Mouse (Mus musculus) leukemia stem cell, adult 10-12 weeks (primary cell): ENCODE measurements around the gene Obscn. TPM values are rescaled to one million over a fixed set of nuclear protein-coding genes. Genes with fewer than 3 reads are reported as not detected.

ENCODE experiments used
- polyA plus RNA-seq: library from polyadenylated mRNA; stranded (reverse); fragments of >175 nt; gene quantifications from 2 replicates; pipeline ENCODE4 v1.2.3, GENCODE M21; 2012; ENCODE audit warnings: low replicate concordance

Obscn gene
- 0.85 and 0.96 TPM in 2 replicates for polyA plus RNA-seq

GRCm38 (mm10) chr11:59135904-59136452 lies at the start of gene Obscn:
TSS of gene Obscn (minus strand) at chr11:59136402.

GRCm38 (mm10) chr11:59182864-59183331 lies 46.7 kb upstream of the Obscn start, which contains the start of gene Gjc2:
TSS of gene Gjc2 (minus strand) at chr11:59183213.

GRCm38 (mm10) chr11:59163255-59164236 lies 27.3 kb upstream of the Obscn start, which contains the start of gene Iba57:
TSS of gene Iba57 (minus strand) at chr11:59163739.

GRCm38 (mm10) chr11:58978027-58978705 lies 158.0 kb downstream of the Obscn start, which contains the start of gene Trim11:
TSS of gene Trim11 (plus strand) at chr11:58978093.

GRCm38 (mm10) chr11:58954420-58955142 lies 181.6 kb downstream of the Obscn start, which contains the start of the genes Hist3h2a and Trim17:
TSS of gene Hist3h2a (plus strand) at chr11:58954685.
TSS of gene Trim17 (plus strand) at chr11:58954685.

GRCm38 (mm10) chr11:58948542-58949479 lies 187.4 kb downstream of the Obscn start, which contains the start of gene Hist3h2ba:
TSS of gene Hist3h2ba (plus strand) at chr11:58948920.

Other genes with a start within 250 kb of the Obscn start
- gene Zfp39, start 232.2 kb downstream of the Obscn start, polyA plus RNA-seq = 0.25 and 0.43 TPM in 2 replicates
- gene Btnl10, start 218.5 kb downstream of the Obscn start, polyA plus RNA-seq = 52.1 and 76.9 TPM in 2 replicates
- 629 and 745 TPM in 2 replicates for gene Rnf187, start 197.5 kb downstream of the Obscn start, polyA plus RNA-seq
- gene Hist3h2ba, start 187.5 kb downstream of the Obscn start, polyA plus RNA-seq = 8.1 and 47.9 TPM in 2 replicates
- 8.3 and 12.0 TPM in 2 replicates for gene Hist3h2a, start 181.7 kb downstream of the Obscn start, polyA plus RNA-seq
- gene Trim17, start 181.7 kb downstream of the Obscn start, polyA plus RNA-seq = 0.18 TPM in 1 of 2 replicates, not detected in the other
- gene Trim11, start 158.3 kb downstream of the Obscn start, polyA plus RNA-seq = 53.8 and 55.6 TPM in 2 replicates
- 10.8 and 20.5 TPM in 2 replicates for gene Iba57, start 27.3 kb upstream of the Obscn start, polyA plus RNA-seq
- 0.08 TPM in 1 of 2 replicates, not detected in the other for gene Gjc2, start 46.8 kb upstream of the Obscn start, polyA plus RNA-seq
- 24.9 and 34.1 TPM in 2 replicates for gene Guk1, start 55.8 kb upstream of the Obscn start, polyA plus RNA-seq
- 16.0 and 43.0 TPM in 2 replicates for gene Mrpl55, start 66.1 kb upstream of the Obscn start, polyA plus RNA-seq
- gene 2310033P09Rik, start 71.9 kb upstream of the Obscn start, polyA plus RNA-seq = 31.8 and 32.5 TPM in 2 replicates
- gene Arf1, start 91.9 kb upstream of the Obscn start, polyA plus RNA-seq = 137 and 178 TPM in 2 replicates
- gene Wnt3a, start 154.3 kb upstream of the Obscn start, polyA plus RNA-seq = 0.06 TPM in 1 of 2 replicates, not detected in the other
- gene Wnt9a, start 170.5 kb upstream of the Obscn start, polyA plus RNA-seq = 0.05 TPM in 1 of 2 replicates, not detected in the other
- not detected in 2 replicates for gene Prss38, start 239.3 kb upstream of the Obscn start, polyA plus RNA-seq